29 mouse cellular contexts compared by ENCODE assay signal in the genomic region with DNA sequence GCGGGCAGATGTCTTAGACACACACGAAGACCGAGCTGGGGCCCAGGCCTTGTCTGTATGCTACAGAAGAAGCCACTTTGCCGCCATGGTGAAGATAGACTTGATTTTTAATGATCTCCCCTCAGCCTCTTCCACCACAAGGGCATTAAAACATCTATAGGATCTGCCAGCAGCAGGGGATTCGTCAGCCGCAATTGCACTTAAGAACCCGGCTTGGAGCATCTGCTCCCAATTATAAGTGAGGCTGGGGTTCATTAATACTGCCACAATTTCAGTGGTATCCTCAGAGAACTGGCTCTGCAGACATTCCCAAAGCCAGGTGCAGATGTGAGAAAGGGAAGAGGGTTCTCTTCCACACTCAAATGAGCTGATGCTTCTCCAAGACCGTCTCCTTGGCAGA. TPM values are rescaled to one million over a fixed set of nuclear protein-coding genes. Genes with fewer than 3 reads are reported as not detected.
DNase-seq lines count a peak whose midpoint lies in the region; ATAC-seq lines count a peak whose summit lies in the region.
"Had no signal": no experiment of that assay in that cellular context is flagged by ENCODE, and none has a peak within 500 bp of the region (broad histone marks: within the 10 kb centered on the region; RNA-seq: fewer than 3 reads in every experiment).

No protein-coding gene starts in this region.

- H3K36me3 ChIP-seq in hindbrain, embryonic 11.5 days (ENCODE audit: control insufficient read depth, insufficient read depth, low read length), result no peaks in the 10 kb centered on the region
- H3K36me3 ChIP-seq in hindbrain, embryonic 12.5 days, result no peaks in the 10 kb centered on the region
- H3K36me3 ChIP-seq in embryonic facial prominence, embryonic 11.5 days (replicated peaks; ENCODE audit: control insufficient read depth, insufficient read depth, low read depth, low read length), result no peaks in the 10 kb centered on the region
- H3K36me3 ChIP-seq: heart, embryonic 13.5 days; hindbrain, embryonic 15.5 days; kidney, embryonic 15.5 days; midbrain, embryonic 10.5 days had no signal

- no peak for ATAC-seq in hindbrain, embryonic 11.5 days (ENCODE audit: low FRiP score)
- ATAC-seq in hindbrain, embryonic 12.5 days (ENCODE audit: low FRiP score), result no peak
- ATAC-seq in embryonic facial prominence, embryonic 11.5 days (replicated peaks; ENCODE audit: insufficient number of reproducible peaks, low FRiP score, low TSS enrichment, low read depth), result 0 out of 2 replicates have a peak, but pooled peaks have one; percentile 14
- ATAC-seq: CD4-positive, CD25-positive, alpha-beta regulatory T cell, adult 4 months; forebrain, embryonic 13.5 days; liver, postnatal 0 days; lung, postnatal 0 days; midbrain, embryonic 16.5 days had no signal

- 72% methylated on average over 8 of the region's 8 CpGs for WGBS in hindbrain, embryonic 11.5 days
- 59% methylated on average over 8 of the region's 8 CpGs for WGBS in hindbrain, embryonic 12.5 days
- WGBS in embryonic facial prominence, embryonic 11.5 days, result 39% methylated on average over 8 of the region's 8 CpGs

- no peak overlapping the region for H3K9ac ChIP-seq in hindbrain, embryonic 11.5 days (ENCODE audit: low read depth, low read length)
- no peak overlapping the region for H3K9ac ChIP-seq in hindbrain, embryonic 12.5 days
- H3K9ac ChIP-seq in embryonic facial prominence, embryonic 11.5 days (replicated peaks; ENCODE audit: low read length), result no peak overlapping the region
- H3K9ac ChIP-seq: forebrain, embryonic 13.5 days; heart, embryonic 13.5 days; hindbrain, embryonic 15.5 days; kidney, embryonic 15.5 days; liver, postnatal 0 days had no signal

- H3K4me2 ChIP-seq in hindbrain, embryonic 11.5 days (replicated peaks; ENCODE audit: low read depth, low read length), result no peak overlapping the region
- H3K4me2 ChIP-seq in hindbrain, embryonic 12.5 days (replicated peaks), result no peak overlapping the region
- H3K4me2 ChIP-seq in embryonic facial prominence, embryonic 11.5 days (ENCODE audit: low read depth, low read length), result no peak overlapping the region
- H3K4me2 ChIP-seq: forebrain, embryonic 13.5 days; heart, embryonic 13.5 days; hindbrain, embryonic 15.5 days; kidney, embryonic 15.5 days; liver, embryonic 11.5 days had no signal

- no peak overlapping the region for H3K27ac ChIP-seq in hindbrain, embryonic 11.5 days (ENCODE audit: low read depth, low read length)
- H3K27ac ChIP-seq in hindbrain, embryonic 12.5 days, result no peak overlapping the region
- H3K27ac ChIP-seq in embryonic facial prominence, embryonic 11.5 days (replicated peaks; ENCODE audit: low read depth, low read length), result 0 out of 2 replicates have a peak overlapping the region, but pooled peaks have one; percentile 35
- H3K27ac ChIP-seq: forebrain, embryonic 13.5 days; heart, adult 2 months; heart, embryonic 13.5 days; hindbrain, embryonic 15.5 days; kidney, embryonic 15.5 days; macrophage; midbrain, embryonic 10.5 days had no signal

- no peaks in the 10 kb centered on the region; the same call in 1 of the 2 replicates for H3K4me1 ChIP-seq in hindbrain, embryonic 11.5 days (replicated peaks; ENCODE audit: control insufficient read depth, insufficient read depth, low read length)
- H3K4me1 ChIP-seq in hindbrain, embryonic 12.5 days, result peaks cover 7% of the 10 kb centered on the region
- H3K4me1 ChIP-seq in embryonic facial prominence, embryonic 11.5 days (ENCODE audit: control insufficient read depth, insufficient read depth, low read length), result peaks cover 5% of the 10 kb centered on the region

- no peak overlapping the region for H3K4me3 ChIP-seq in hindbrain, embryonic 11.5 days (ENCODE audit: low read depth, low read length)
- no peak overlapping the region for H3K4me3 ChIP-seq in hindbrain, embryonic 12.5 days
- no peak overlapping the region for H3K4me3 ChIP-seq in embryonic facial prominence, embryonic 11.5 days (ENCODE audit: low read depth, low read length)
- H3K4me3 ChIP-seq: erythroblast, embryonic 14.5 days; forebrain, embryonic 13.5 days; heart, adult 2 months; heart, embryonic 13.5 days; hindbrain, embryonic 15.5 days; kidney, embryonic 15.5 days; midbrain, embryonic 10.5 days; myocyte had no signal

- no peaks in the 10 kb centered on the region for H3K27me3 ChIP-seq in hindbrain, embryonic 11.5 days (ENCODE audit: control insufficient read depth, insufficient read depth, low read length)
- no peaks in the 10 kb centered on the region for H3K27me3 ChIP-seq in hindbrain, embryonic 12.5 days
- H3K27me3 ChIP-seq in embryonic facial prominence, embryonic 11.5 days (ENCODE audit: control insufficient read depth, insufficient read depth, low read length), result no peaks in the 10 kb centered on the region
- H3K27me3 ChIP-seq: forebrain, embryonic 13.5 days; hindbrain, embryonic 15.5 days; kidney, embryonic 15.5 days had no signal

- DNase-seq in hindbrain, embryonic 11.5 days (ENCODE audit: low spot score), result peak; percentile 6
- peak; percentile 86 for DNase-seq in embryonic facial prominence, embryonic 11.5 days (ENCODE audit: low spot score)
- DNase-seq in hindlimb bud, embryonic 11.5 days (ENCODE audit: extremely low spot score, low read depth, low spot score), result peak; percentile 74
- DNase-seq in mesoderm, embryonic 11.5 days (ENCODE audit: low read depth, low spot score), result peak; percentile 20
- no peak for DNase-seq in gastrocnemius, postnatal 25 days
- DNase-seq in urinary bladder, postnatal 10 days (ENCODE audit: low spot score), result no peak
- DNase-seq: adrenal gland, postnatal 25 days; cerebellum, adult 11 months; cerebellum, adult 9-11 months; heart, adult 2 months; heart, postnatal 14 days; kidney, adult 11 months; kidney, postnatal 4 days; liver, postnatal 0 days had no signal

- no peaks in the 10 kb centered on the region; the same call in 1 of the 2 replicates for H3K9me3 ChIP-seq in hindbrain, embryonic 11.5 days (ENCODE audit: control insufficient read depth, low read length)
- peaks cover 4% of the 10 kb centered on the region; the same call in 1 of the 2 replicates for H3K9me3 ChIP-seq in hindbrain, embryonic 12.5 days (replicated peaks)
- H3K9me3 ChIP-seq in embryonic facial prominence, embryonic 11.5 days (replicated peaks; ENCODE audit: control insufficient read depth, low read length), result no peaks in the 10 kb centered on the region
- H3K9me3 ChIP-seq: forebrain, embryonic 13.5 days; hindbrain, embryonic 15.5 days; kidney, embryonic 15.5 days had no signal

RNA-seq across cellular contexts. Expression of gene Spock1, which starts 13.5 kb away (rescaled TPM):
- 17.0 and 19.0 TPM in 2 replicates for polyA plus RNA-seq in hindbrain, embryonic 11.5 days (2014; fragmentation: Nextera tagmentation; extraction: Ambion mirVana)
- polyA plus RNA-seq in hindbrain, embryonic 12.5 days (2016; fragmentation: Nextera tagmentation; extraction: Ambion mirVana), result 31.2 and 40.6 TPM in 2 replicates
- polyA plus RNA-seq in embryonic facial prominence, embryonic 11.5 days (2014; fragmentation: Nextera tagmentation; extraction: Ambion mirVana), result 7.6 and 8.5 TPM in 2 replicates
- total RNA-seq in gastrocnemius, postnatal 25 days (2021), result under 1 TPM; 0.48 to 0.72 TPM
- total RNA-seq: common myeloid progenitor, adult 5-6 weeks; heart, adult 2 months; neutrophil, adult 5-6 weeks had no signal
- polyA plus RNA-seq: CD4-positive, CD25-positive, alpha-beta regulatory T cell, adult 4 months; liver, postnatal 0 days; macrophage had no signal

Comparison
In these comparisons a context has a peak if more than half of its experiments do, and no peak if none do; other contexts are left out.
1. DNase-seq: peak in hindbrain, embryonic 11.5 days (single experiment), embryonic facial prominence, embryonic 11.5 days (single experiment), hindlimb bud, embryonic 11.5 days (single experiment) and mesoderm, embryonic 11.5 days (single experiment); none in gastrocnemius, postnatal 25 days (single experiment) and urinary bladder, postnatal 10 days (single experiment).